Mouse (Mus musculus) R1 (cell line): Measurements from ENCODE around the gene Elp1.

ENCODE experiments used
- DNase-seq: peaks from one replicate; pipeline ENCODE4 v3.0.0-alpha.2; 2018; ENCODE audit warnings: low read depth, low spot score

Gene Elp1

DNA sequence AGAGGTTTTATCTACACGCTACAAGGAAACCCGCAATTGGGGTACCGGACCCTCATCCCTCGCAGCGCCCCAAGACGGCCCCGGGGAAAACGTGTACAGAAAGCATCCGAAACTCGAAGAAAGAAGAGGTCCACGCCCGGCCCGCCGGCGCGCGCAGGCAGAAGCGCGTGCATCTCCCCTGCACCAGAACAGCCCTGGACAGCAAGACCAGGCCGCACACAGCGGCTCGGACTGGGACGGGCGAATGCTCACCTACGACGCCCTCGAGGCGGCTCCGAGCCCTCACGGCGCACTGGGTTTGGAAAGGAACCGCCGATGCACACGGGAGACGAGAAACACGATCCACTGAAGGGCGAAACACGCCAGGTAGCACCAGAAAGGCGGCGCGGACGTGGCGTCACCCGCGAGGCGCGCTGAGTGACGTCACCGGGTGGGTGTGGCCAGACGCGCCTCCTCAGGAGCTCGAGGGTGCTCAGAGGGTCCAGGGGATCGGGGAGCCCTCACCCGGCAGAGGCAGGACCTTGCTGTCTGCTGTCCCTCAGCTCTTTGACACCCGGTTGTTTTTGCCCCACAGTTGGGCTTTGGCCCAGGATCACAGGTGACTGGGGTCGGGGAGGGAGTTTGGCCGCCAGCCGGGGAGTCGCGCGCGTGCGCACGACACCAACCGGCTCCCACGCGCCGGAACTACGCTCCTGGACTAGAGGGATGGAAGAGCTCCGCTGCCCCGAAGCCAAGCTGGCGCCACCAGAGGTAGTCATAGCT lies at the start of gene Elp1, which contains the start of gene Fam206a:
Gene Elp1 (minus strand): TSS at position 425 of the 762 bp plus-strand sequence.
Gene Fam206a (plus strand): TSS at position 439 of the 762 bp plus-strand sequence.
- DNase-seq, result peak; percentile 92

DNA sequence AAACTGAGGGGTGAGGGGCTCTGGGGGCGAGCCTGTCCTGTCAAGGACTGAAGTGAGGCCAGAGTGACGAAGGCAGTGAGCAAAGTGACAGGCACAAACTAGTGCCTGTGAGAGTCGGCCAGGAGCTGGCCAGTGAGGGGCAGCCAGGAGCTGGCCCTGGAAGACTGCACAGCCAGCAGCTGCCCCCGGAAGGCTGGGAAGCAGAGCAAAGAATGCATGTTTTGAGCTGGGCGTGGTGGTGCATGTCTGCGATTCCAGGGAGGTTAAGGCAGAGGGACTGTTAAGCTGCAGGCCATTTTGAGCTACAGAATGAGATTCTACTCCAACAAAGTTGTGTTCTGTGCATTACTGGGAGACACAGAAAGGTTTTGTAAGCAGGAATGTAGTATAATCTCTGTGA lies 48.6 kb upstream of the Elp1 start:
- no peak for DNase-seq

DNA sequence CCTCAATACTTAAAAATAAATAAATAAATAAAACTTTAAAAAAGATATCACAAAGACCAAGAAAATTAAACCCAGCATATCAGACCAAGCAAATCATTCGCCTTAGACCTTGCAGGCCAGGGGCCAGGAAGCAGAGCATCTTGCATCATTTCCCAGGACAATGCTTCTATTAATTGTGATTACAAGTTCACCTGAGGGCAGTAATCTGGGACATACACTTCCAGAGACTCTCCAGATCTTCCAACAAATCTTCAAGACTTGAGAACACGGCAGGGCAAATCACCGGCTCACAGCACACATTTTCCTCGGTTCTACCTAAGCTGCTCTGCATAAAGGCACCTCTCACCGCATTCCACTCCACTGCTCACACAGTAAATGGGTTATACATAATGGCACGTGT lies 45.9 kb upstream of the Elp1 start:
- no peak for DNase-seq

DNA sequence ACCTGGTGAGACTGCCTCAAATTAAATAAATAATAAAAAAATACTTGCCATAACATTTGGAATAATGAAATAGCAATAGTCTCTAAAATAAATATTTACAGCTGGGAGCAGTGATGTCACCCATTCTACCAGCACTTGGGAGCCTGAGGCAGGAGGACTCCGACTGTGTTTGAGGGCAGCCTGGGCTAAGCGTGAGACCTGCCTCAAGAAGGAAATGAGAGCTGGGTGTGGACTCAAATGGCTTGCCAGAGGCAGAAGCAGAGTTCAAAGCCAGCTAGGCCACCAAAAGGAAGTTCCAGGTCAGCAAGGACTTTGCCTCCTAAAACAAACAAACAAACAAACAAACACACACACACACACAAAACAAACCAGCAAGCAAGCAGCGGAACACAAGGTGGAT lies 45.3 kb upstream of the Elp1 start:
- no peak for DNase-seq

DNA sequence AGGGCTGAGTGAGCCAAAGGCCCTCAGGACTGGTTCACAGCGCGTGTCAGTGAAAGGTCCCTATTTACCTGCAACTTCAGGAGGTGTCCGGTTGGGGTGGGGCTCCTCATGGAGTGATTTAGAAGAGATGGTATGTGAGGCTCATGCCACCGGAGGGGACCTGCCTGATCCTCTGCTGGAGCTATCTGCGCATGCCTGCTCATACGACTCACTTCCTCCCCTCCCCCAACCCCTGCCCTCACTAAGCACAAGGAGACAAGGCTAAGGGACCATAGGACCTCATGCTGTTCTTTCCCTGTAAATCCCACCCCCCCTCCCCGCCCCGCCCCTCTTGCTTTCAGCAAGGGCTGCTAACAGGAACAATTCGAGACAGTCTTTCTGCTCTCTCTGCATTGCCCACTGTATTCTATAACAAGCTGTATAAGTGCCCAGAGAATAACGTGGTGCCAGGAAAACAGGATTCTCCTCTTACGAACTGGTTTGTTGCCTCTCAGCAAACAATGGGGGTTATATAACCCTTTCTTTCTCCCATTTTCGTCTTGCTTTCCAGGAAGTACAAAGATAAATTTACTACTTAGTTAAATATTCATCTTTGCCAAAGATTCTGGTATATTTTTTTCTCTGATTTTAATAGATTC lies 43.9 kb upstream of the Elp1 start:
- DNase-seq, result peak; percentile 96

DNA sequence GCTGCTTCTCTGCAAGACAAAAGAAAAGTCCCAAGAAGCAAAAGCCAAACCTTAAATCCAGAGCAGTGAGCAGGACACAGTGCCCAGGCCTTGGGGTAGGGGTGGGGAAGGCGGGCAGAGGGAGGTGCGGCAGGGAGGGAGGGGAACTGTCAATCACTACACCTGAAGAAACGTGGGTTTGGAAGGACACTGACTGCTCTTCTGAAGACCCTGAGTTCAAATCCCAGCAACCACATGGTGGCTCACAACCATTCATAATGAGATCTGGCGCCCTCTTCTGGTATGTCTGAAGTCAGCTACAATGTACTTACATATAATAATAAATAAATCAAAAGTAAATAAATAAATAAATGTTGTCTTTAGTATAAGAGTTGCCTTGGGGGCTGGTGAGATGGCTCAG lies 42.8 kb upstream of the Elp1 start:
- peak; percentile 58 for DNase-seq

DNA sequence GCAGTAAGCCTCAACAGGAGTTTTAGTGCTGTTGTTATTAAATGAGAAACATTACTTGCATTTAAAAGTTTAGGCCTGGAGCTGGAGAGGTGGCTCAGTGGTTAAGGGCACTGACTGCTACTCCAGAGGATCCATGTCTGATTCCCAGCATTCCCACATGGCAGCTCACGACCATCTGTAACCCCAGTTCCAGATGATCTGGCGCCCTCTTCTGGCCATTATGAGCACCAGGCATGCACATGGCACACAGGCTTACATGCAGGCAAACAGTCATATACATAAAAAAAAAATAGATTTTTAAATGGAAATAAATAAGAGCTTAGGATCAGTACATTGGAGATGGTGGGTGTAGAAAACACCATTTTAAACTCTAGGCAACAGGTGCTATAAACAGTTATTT lies 41.8 kb upstream of the Elp1 start:
- peak; percentile 82 for DNase-seq

DNA sequence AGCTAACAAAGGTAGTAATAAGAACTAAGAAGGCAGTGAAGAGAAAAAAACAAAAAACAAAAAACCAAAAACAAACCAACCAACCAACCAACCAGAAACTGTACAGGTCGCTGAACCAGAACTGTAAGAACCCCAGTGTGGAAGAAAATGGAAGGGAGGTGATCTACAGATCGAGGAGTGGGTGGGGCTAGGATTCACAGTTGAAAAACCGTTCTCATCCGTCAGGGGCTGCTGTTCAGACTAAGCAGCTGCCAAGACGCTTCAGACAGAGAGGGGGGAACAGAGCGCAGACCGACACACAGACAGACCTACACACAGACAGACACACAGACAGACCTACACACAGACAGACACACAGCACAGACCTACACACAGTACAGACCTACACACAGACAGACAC lies 40.4 kb upstream of the Elp1 start:
- peak; percentile 56 for DNase-seq

DNA sequence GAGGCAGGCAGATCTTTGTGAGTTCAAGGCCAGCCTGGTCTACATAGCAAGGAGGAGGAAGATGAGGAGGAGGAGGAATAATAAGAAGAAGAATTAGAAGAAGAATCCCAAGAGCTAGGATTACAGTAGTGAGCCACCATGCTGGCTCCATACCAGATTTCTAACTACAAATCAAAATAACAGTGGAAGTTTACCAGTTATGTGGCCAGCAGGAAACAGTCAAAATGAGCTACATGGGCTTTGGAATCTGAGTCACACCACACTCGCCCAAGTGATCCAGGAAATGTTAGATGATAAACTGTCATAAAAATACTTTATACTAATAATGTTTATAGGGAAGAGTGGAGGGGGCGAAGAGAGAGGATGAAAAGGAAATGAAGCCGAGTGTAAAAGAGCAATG lies 38.2 kb upstream of the Elp1 start:
- no peak for DNase-seq

DNA sequence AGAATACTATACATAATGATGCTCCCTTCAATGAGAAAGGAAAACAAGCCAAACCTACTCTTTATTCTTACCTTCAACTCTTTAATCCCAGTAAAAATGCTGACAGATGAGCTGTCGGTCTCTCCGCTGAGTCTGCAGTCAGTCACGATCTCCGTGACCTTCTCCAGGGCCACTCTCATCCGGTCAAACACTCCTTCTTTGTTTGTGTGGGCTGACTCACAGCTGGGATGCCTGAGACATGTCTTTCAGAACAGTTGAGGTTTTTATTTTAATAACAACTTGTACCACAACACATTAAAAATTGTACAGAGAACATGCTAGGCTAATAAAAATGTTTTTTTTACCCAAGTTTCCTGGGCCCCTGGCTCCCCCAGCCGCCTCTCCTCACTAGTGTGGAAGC lies 35.5 kb upstream of the Elp1 start:
- DNase-seq, result no peak

DNA sequence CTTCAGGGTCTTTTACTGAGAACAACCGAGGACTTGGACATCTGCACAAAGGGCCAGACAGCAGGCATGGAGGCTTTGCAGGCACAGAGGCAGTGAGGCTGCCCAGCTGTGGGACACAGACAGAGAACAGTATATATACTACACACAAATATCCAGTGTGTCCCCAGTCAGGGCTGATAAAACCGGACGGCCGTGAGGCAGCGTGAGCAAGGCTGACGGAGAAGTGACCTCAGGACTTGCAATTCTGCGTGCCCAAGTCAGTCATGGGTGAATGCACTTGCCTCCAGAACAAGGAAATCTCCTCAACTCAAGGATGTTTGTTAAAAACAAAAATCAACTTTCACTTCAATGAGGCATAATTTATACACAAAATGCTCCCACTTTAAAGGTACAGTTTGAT lies 29.9 kb upstream of the Elp1 start:
- no peak for DNase-seq

DNA sequence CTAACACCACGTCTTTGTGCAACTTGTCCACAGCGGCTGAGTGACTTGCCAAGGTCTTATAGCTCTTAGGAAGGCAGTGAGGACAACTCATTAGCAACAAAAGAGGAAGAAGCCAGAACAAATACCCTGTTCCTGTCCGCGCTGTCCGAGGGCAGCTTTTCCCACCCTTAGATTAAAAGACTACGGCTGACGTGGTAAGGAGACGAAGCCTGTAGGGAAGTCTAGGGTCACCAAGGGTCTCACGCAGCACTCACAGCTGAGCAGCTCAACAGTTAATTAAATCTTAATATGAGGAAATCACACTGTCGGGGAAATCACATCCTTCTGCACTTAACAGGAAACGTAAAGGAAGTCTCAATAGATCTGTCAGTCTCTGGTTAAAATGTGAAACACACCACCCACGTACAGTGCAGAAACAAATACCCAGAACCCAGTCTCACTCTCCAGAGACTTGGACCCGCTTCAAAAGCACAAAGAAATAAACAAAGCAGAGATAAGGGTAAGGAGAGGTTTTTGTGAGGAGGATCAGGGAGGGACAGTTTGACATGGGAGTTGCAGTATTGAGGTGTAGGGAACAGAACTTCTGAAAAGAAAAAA lies 29.0 kb upstream of the Elp1 start:
- no peak for DNase-seq

DNA sequence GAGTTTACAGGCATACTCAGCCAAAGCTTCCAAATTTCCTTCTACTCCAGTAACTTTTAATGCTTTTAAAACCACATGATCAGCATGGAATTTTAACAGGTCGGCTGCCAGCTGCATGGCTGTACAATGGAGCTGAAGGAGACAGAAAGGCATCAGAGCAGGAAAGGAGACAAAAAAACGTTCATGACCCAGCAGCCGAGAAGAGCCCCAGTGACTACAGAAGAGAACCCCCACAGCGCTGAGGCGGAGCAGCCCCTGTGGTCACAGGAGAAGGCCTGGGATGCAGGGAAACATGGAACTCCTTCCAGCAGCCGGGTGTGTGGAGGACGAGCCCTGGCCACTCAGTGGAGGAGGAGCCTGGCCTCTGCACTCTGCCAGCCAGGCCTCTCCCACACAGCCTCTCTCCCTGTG lies 27.4 kb upstream of the Elp1 start:
- no peak for DNase-seq

DNA sequence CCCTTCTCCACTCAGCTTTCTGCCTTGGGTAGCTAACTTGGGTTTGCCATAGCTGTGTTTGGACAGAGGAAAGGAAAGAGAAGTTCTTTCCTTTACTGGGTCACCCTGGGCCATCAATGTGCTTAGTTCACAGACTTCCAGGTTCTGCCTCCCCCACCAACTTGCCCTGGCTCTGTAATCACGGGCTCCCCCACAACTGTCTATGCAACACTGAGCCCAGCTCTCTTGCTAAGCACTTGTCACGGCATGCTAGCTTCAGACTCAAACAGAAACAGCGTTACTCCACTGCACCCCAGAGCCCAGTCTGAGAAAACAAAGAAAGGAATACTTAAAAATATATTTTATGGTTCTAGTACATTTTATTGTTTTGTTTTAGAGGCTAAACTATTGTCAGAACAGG lies 26.8 kb upstream of the Elp1 start:
- DNase-seq, result no peak

DNA sequence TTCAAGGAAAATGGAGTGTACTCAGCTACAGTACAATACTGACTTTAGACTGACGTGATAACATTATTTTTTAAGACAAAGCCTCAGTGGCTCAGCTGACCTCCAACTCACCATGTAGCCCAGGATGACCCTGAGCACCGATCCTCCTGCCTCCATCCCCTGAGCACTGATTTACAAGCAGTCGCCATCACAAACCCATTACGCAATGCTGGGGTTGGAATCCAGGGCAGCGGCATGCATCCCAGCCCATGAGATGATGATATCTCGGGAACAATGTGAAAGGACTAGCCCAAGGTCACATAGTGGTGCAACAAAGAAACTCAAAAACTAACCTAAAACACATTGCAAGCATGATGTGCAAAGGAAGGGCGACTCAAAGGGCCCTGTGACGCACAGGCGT lies 22.1 kb upstream of the Elp1 start:
- DNase-seq, result no peak

DNA sequence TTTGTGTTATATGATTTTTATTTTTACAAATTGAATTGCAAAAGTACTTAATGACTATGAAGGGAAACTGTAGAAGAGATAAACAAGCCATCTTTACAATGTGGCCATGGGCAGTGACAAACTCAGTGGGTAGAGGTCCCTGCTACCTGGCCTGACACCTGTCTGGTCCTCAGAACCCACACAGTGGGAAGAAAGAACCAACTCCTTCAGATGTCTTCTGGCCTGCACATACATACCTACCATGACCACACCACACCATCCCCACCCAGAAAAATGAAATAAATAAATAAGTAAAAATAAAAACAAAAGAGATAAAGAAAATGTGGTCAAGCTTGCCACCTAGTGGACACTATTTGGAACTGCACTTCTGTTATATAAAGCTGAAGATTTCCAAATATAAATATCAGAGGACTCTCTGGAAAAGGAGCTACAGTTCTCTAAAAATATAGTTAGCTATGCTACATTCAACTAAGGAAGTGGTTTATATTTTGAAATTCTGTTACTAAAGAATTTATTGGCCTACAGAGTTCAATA lies 18.0 kb upstream of the Elp1 start:
- no peak for DNase-seq

DNA sequence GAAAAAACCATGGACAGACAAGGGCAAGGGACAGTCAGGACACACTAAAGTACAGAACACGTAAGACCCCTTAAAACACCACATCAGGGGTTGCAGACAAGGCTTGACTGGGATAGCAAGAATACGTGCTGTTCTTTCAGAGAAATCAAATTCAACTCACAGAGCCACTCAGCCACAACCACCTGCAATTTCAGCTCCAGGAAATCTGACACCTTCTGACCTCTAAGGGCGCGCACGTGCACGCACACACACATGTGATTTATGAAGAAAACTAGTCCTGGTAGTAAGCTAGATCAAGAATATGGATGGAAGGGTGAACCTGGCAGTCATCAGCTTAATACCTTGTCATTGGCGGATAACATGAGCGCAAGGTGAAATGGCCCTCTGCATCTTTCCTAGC lies 13.0 kb upstream of the Elp1 start:
- no peak for DNase-seq

DNA sequence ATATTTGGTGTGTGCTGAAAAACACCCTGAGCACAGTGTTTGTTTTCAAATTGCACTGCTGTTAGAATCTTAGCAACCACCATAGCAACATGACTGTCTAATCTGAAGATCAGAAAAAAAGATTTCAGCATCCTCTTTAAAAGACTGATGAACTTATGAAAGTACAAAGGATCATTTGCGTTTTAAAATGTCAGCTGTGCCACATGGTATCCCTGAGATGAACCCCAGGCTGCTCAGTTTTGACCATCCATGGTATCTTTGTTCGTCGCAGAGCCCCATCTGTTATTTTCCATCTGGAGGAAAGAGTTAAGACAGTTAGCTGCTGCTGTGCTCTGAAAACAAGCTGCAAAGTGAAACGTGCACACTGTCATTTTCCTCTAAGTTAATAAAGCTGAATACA lies 10.0 kb upstream of the Elp1 start:
- DNase-seq, result no peak

DNA sequence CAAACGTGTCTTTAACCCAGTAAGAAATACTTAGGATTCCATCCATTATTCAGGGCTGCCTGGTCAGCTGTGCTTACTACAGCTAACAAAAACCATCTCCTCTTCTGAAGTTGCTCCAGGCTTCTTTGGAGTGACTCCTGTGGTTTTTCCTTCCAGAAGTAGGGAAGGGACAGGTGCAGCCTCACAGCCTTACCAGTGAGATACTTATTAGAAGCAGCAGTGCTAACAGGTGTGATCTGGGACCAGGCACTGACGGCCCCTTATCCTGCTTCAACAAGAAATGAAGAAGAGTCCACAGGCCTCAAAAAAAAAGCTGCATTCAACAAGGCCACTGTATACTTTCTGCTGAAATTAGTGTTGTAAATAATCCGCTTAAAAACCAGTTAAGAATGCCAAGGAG lies 9.5 kb upstream of the Elp1 start:
- no peak for DNase-seq

DNA sequence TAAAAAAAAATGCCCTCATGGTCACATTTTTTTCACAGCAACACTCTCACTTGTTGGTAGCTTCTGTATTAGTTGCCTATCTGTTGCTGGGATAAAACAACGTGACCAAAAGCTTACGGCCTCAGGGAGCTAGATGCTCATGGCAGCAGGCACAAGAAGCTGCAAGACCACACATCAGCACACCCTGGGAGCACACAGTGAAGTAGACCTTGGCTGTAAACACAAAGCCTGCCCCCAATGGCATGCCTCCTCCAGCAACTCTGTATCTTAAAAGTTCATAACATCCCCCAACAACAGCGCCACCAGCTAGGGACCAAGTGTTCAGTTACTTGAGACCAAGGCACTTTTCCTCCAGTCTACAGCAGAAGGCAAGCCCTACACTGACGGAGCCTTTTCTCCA lies 6.9 kb upstream of the Elp1 start:
- DNase-seq, result no peak

DNA sequence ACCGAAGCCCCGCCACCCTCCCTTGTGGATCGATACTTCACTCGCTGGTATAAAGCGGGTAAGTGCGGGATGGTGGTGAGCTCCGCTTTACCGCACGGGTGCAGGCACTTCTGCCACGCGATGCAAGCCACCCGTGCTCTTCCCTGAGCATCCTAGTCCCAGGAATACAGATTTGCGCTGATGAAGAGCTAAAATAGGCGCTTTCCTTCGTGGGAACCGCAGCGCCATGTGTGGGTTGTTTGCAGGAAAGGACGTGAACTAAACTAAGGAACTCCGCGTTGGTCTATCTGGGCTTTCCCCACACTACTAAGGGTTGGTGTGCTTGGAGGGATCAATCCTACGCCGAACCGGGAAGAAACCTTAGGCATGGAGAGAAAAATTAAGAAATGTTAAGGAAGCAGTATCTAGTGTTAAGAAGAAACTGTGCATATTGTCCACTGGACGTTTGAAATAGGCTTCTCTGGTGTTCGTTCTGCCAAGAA lies 579 bp upstream of the Elp1 start:
- no peak for DNase-seq

DNA sequence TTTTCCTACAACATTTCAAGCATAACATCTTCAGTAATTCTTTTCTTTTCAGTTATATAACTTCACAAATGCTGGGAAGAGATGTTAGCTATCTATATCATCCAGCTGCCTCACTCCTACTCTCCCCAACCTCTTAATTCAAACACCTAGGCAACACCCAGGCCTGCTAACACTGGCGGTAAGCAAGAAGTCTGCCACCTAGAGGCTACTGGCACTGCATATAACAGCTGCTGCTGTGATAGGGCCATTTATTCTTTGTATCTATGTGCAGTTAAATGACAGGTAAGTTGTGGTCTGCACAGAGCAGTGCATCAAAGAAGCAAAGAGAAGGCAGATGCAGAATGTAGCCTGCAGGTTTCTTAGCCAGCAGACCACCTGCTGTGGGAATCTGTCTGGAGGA lies 10.8 kb downstream of the Elp1 start:
- DNase-seq, result peak; percentile 56

DNA sequence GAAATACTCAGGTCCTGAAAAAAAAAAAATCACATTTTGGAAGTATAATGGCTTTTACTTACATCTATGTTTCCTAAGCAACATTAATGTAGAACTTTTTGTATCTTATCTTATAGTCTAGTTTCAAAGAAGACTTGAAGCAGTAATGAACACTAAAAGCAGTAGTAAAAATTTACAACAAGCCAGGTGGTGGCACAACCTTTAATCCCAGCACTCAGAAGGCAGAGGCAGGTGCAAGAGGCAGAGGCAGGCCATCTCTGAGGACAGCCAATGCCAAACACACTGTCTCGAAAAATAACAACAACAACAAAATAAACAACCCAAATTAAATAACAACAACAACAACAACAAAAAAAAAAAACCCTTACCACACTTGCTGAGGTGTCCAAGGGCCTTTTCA lies 31.1 kb downstream of the Elp1 start:
- DNase-seq, result no peak
